Mouse (Mus musculus): ENCODE results near the gene Diablo. TPM values are rescaled to one million over a fixed set of nuclear protein-coding genes. Genes with fewer than 3 reads are reported as not detected.

Gene Diablo
- polyA plus RNA-seq, 1 experiment from 2014 or later = 167 TPM

GRCm38 (mm10) chr5:123489112-123489785, 34.7 kb downstream of the Diablo start, which contains the start of the genes Lrrc43 and Il31:
Lrrc43 (plus strand) TSS chr5:123489305.
Il31 (minus strand) TSS chr5:123489489.
- Histone ChIP-seq H3K9me3 (ENCODE audit: control insufficient read depth, low read length) (no peaks in the 10 kb centered on the region), H3K9ac (ENCODE audit: low read length) (peak within 1 kb of the TSS; percentile 1; the same call in 1 of the 2 replicates), H3K4me3 (ENCODE audit: low read depth, low read length) (no peak within 1 kb of the TSS), H3K36me3 (ENCODE audit: control insufficient read depth, insufficient read depth, low read length) (no peaks in the 10 kb centered on the region), H3K4me1 (ENCODE audit: control insufficient read depth, insufficient read depth, low read length) (no peaks in the 10 kb centered on the region), H3K27ac (ENCODE audit: low read depth, low read length) (no peak within 1 kb of the TSS), H3K4me2 (peak within 1 kb of the TSS; percentile 38), H3K27me3 (ENCODE audit: control insufficient read depth, insufficient read depth, low read length) (no peaks in the 10 kb centered on the region)
- ATAC-seq (ENCODE audit: low FRiP score) = peak; percentile 78
- DNase-seq (ENCODE audit: low spot score, missing footprints) = peak; percentile 73
- 9% methylated on average over 25 of the region's 25 CpGs for WGBS

GRCm38 (mm10) chr5:123487659-123488395, 36.1 kb downstream of the Diablo start:
- 83% methylated on average over 11 of the region's 11 CpGs for WGBS
- Histone ChIP-seq H3K36me3 (ENCODE audit: control insufficient read depth, insufficient read depth, low read length) (no peaks in the 10 kb centered on the region), H3K9ac (ENCODE audit: low read length) (no peak overlapping the region), H3K4me1 (ENCODE audit: control insufficient read depth, insufficient read depth, low read length) (no peaks in the 10 kb centered on the region), H3K27me3 (ENCODE audit: control insufficient read depth, insufficient read depth, low read length) (no peaks in the 10 kb centered on the region), H3K4me2 (no peak overlapping the region), H3K27ac (ENCODE audit: low read depth, low read length) (no peak overlapping the region), H3K4me3 (ENCODE audit: low read depth, low read length) (no peak overlapping the region), H3K9me3 (ENCODE audit: control insufficient read depth, low read length) (no peaks in the 10 kb centered on the region)
- ATAC-seq (ENCODE audit: low FRiP score) (no peak), DNase-seq (ENCODE audit: low spot score, missing footprints) (peak; percentile 68)

GRCm38 (mm10) chr5:123473817-123474216, 50.2 kb downstream of the Diablo start:
- no peak overlapping the region for H3K4me3 ChIP-seq (ENCODE audit: low read depth, low read length)
- DNase-seq (ENCODE audit: low spot score, missing footprints) (peak; percentile 6), ATAC-seq (ENCODE audit: low FRiP score) (no peak)
- no peaks in the 10 kb centered on the region for H3K9me3 ChIP-seq (ENCODE audit: control insufficient read depth, low read length)
- H3K27me3 ChIP-seq (ENCODE audit: control insufficient read depth, insufficient read depth, low read length) = no peaks in the 10 kb centered on the region
- no peak overlapping the region for H3K27ac ChIP-seq (ENCODE audit: low read depth, low read length)
- H3K9ac ChIP-seq (ENCODE audit: low read length) = no peak overlapping the region
- H3K4me1 ChIP-seq (ENCODE audit: control insufficient read depth, insufficient read depth, low read length) = no peaks in the 10 kb centered on the region
- H3K36me3 ChIP-seq (ENCODE audit: control insufficient read depth, insufficient read depth, low read length) = no peaks in the 10 kb centered on the region
- 72% methylated on average over 5 of the region's 5 CpGs for WGBS
- no peak overlapping the region for H3K4me2 ChIP-seq

- WGBS = 66% methylated on average over 10 of the region's 10 CpGs
- H3K4me2 ChIP-seq = no peak overlapping the region
- no peaks in the 10 kb centered on the region for H3K4me1 ChIP-seq (ENCODE audit: control insufficient read depth, insufficient read depth, low read length)
- H3K36me3 ChIP-seq (ENCODE audit: control insufficient read depth, insufficient read depth, low read length) = no peaks in the 10 kb centered on the region
- no peak for ATAC-seq (ENCODE audit: low FRiP score)
- DNase-seq (ENCODE audit: low spot score, missing footprints) = peak; percentile 85
- no peak overlapping the region for H3K27ac ChIP-seq (ENCODE audit: low read depth, low read length)
- no peak overlapping the region for H3K9ac ChIP-seq (ENCODE audit: low read length)
- H3K27me3 ChIP-seq (ENCODE audit: control insufficient read depth, insufficient read depth, low read length) = no peaks in the 10 kb centered on the region
- no peak overlapping the region for H3K4me3 ChIP-seq (ENCODE audit: low read depth, low read length)
- H3K9me3 ChIP-seq (ENCODE audit: control insufficient read depth, low read length) = no peaks in the 10 kb centered on the region
Measured at GRCm38 (mm10) chr5:123470784-123471400, 53.1 kb downstream of the Diablo start.

GRCm38 (mm10) chr5:123464638-123465037, 59.3 kb downstream of the Diablo start:
- no peak overlapping the region for H3K9ac ChIP-seq (ENCODE audit: low read length)
- H3K27ac ChIP-seq (ENCODE audit: low read depth, low read length) = no peak overlapping the region
- no peaks in the 10 kb centered on the region for H3K4me1 ChIP-seq (ENCODE audit: control insufficient read depth, insufficient read depth, low read length)
- no peak overlapping the region for H3K4me2 ChIP-seq
- ATAC-seq (ENCODE audit: low FRiP score) = no peak
- no peaks in the 10 kb centered on the region for H3K9me3 ChIP-seq (ENCODE audit: control insufficient read depth, low read length)
- H3K27me3 ChIP-seq (ENCODE audit: control insufficient read depth, insufficient read depth, low read length) = no peaks in the 10 kb centered on the region
- 89% methylated on average over 1 of the region's 1 CpGs for WGBS
- H3K4me3 ChIP-seq (ENCODE audit: low read depth, low read length) = no peak overlapping the region
- no peaks in the 10 kb centered on the region for H3K36me3 ChIP-seq (ENCODE audit: control insufficient read depth, insufficient read depth, low read length)
- peak; percentile 74 for DNase-seq (ENCODE audit: low spot score, missing footprints)

GRCm38 (mm10) chr5:123461420-123461819, 62.6 kb downstream of the Diablo start:
- Histone ChIP-seq H3K36me3 (ENCODE audit: control insufficient read depth, insufficient read depth, low read length) (no peaks in the 10 kb centered on the region), H3K4me2 (no peak overlapping the region), H3K4me3 (ENCODE audit: low read depth, low read length) (no peak overlapping the region), H3K27me3 (ENCODE audit: control insufficient read depth, insufficient read depth, low read length) (no peaks in the 10 kb centered on the region), H3K9me3 (ENCODE audit: control insufficient read depth, low read length) (no peaks in the 10 kb centered on the region), H3K27ac (ENCODE audit: low read depth, low read length) (no peak overlapping the region), H3K9ac (ENCODE audit: low read length) (no peak overlapping the region), H3K4me1 (ENCODE audit: control insufficient read depth, insufficient read depth, low read length) (no peaks in the 10 kb centered on the region)
- WGBS = 56% methylated on average over 5 of the region's 5 CpGs
- DNase-seq (ENCODE audit: low spot score, missing footprints) (peak; percentile 78), ATAC-seq (ENCODE audit: low FRiP score) (no peak)

Small RNA genes lying within 50 kb of the gene (microRNA-seq; reads per million reads assigned to microRNA genes)
- gene Mir7647 = 5.9 reads per million, percentile 24 among the genes with 10 or more reads in this experiment

Other genes starting within 250 kb of the Diablo start
- gene Bcl7a, start 180.3 kb downstream of the Diablo start, polyA plus RNA-seq (2014; fragmentation: Nextera tagmentation; extraction: Ambion mirVana) = 45.3 and 48.4 TPM in 2 replicates
- gene Mlxip, start 129.4 kb downstream of the Diablo start, polyA plus RNA-seq (2014; fragmentation: Nextera tagmentation; extraction: Ambion mirVana) = 15.5 and 18.3 TPM in 2 replicates
- not detected in 2 replicates for gene Lrrc43, start 34.9 kb downstream of the Diablo start, polyA plus RNA-seq (2014; fragmentation: Nextera tagmentation; extraction: Ambion mirVana)
- gene Il31, start 34.7 kb downstream of the Diablo start, polyA plus RNA-seq (2014; fragmentation: Nextera tagmentation; extraction: Ambion mirVana) = not detected in 2 replicates
- gene B3gnt4, start 13.7 kb downstream of the Diablo start, polyA plus RNA-seq (2014; fragmentation: Nextera tagmentation; extraction: Ambion mirVana) = 0.88 and 1.1 TPM in 2 replicates
- gene Gm49027, start 1.3 kb upstream of the Diablo start, polyA plus RNA-seq (2014; fragmentation: Nextera tagmentation; extraction: Ambion mirVana) = 0.44 and 0.72 TPM in 2 replicates
- 33.6 and 35.1 TPM in 2 replicates for gene Vps33a, start 48.9 kb upstream of the Diablo start, polyA plus RNA-seq (2014; fragmentation: Nextera tagmentation; extraction: Ambion mirVana)
- 42.8 and 46.8 TPM in 2 replicates for gene Clip1, start 160.4 kb upstream of the Diablo start, polyA plus RNA-seq (2014; fragmentation: Nextera tagmentation; extraction: Ambion mirVana)
- gene Zcchc8, start 196.9 kb upstream of the Diablo start, polyA plus RNA-seq (2014; fragmentation: Nextera tagmentation; extraction: Ambion mirVana) = 80.8 and 84.7 TPM in 2 replicates
- 168 and 191 TPM in 2 replicates for gene Rsrc2, start 225.2 kb upstream of the Diablo start, polyA plus RNA-seq (2014; fragmentation: Nextera tagmentation; extraction: Ambion mirVana)
- 33.6 and 34.4 TPM in 2 replicates for gene Kntc1, start 225.5 kb upstream of the Diablo start, polyA plus RNA-seq (2014; fragmentation: Nextera tagmentation; extraction: Ambion mirVana)